Mouse (Mus musculus) right cerebral cortex, postnatal 14 days (tissue): ENCODE data around the gene Car10.

Source experiments
- DNase-seq: peaks from one replicate; pipeline ENCODE4 v3.0.0; 2022

Car10 gene

DNA sequence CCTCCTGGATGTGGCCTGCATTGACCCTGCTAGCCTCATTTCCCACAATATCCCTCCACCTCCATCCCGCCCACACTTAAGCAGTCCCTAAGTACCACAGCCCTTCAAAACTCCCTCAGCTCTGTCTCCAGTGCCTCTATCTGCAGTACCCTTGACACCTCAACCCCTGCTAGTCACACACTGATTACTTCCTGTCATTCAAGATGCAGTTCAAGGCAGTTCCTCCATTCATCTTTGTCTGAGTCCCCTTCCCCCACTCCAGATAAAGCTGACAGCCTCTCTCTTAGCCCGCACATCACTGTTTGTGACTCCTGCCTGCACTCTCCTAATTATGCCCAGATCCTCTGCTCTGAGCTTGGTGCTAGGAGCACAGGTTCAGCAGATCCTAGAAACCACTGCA, 496.2 kb downstream of the Car10 start:
- no peak for DNase-seq

- DNase-seq = no peak
Measured at GRCm38 (mm10) chr11:93598175-93598574, 500.3 kb downstream of the Car10 start.

GRCm38 (mm10) chr11:93599755-93600154, 501.9 kb downstream of the Car10 start:
- no peak for DNase-seq

GRCm38 (mm10) chr11:93603575-93603974, 505.7 kb downstream of the Car10 start:
- no peak for DNase-seq

GRCm38 (mm10) chr11:93607111-93607510, 509.3 kb downstream of the Car10 start:
- DNase-seq = no peak

GRCm38 (mm10) chr11:93608716-93609115, 510.9 kb downstream of the Car10 start:
- no peak for DNase-seq

- DNase-seq = no peak
Measured at GRCm38 (mm10) chr11:93612071-93612470, 514.2 kb downstream of the Car10 start.

- no peak for DNase-seq
Measured at GRCm38 (mm10) chr11:93614851-93615250, 517.0 kb downstream of the Car10 start.

DNA sequence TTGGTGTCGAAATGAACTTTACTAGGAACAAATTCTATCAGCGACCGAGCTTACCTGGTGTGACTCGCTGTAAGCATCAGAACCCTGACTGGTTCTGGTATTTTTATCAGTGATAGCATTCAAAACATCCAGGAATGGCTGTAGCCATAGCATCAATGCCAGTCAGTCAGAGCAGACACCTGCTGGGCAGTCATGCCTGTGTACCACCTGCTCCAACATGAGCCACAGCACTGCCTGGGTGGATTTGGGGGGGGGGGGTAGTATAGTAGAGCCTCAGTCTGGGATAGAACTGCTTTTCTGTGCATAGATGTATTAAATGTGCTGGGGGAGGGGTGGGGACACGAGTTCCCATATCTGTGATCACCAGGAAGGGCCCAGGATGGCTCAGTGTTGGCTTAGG, 525.8 kb downstream of the Car10 start:
- no peak for DNase-seq

GRCm38 (mm10) chr11:93639410-93639809, 541.6 kb downstream of the Car10 start:
- no peak for DNase-seq

GRCm38 (mm10) chr11:93640954-93641353, 543.1 kb downstream of the Car10 start:
- no peak for DNase-seq

GRCm38 (mm10) chr11:93642331-93642730, 544.5 kb downstream of the Car10 start:
- DNase-seq = no peak

DNA sequence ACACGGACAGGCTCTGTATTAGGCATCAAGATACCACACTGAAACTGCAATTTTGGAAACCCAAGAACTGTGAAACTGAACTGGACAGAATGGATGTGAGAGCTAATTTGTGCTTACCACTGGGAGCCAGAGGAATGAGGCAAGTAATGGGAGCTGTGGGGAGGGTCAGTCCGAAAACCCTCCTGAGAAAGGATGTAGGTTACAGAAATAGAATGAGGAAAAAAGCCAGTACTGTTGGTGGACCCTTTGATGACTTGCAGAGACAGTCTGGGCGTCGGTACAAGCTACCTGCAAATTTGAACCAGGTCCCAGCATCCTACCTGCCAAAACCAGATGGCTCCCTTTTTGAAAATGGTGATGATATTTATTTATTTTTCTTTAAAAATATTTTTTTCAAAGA, 545.2 kb downstream of the Car10 start:
- no peak for DNase-seq

GRCm38 (mm10) chr11:93643436-93643835, 545.6 kb downstream of the Car10 start:
- no peak for DNase-seq

- no peak for DNase-seq
Measured at GRCm38 (mm10) chr11:93646216-93646615, 548.4 kb downstream of the Car10 start.
